Mouse (Mus musculus) CD4-positive, CD25-positive, alpha-beta regulatory T cell, adult 4 months (primary cell): ENCODE data around the gene Npl. TPM values are rescaled to one million over a fixed set of nuclear protein-coding genes. Genes with fewer than 3 reads are reported as not detected.
"Not testable (repeated sequence)": the region's sequence is repeated elsewhere in the genome, so short reads cannot be mapped to it uniquely, and the experiment has no call there.

ENCODE experiments used
- ATAC-seq: one replicate; pipeline ENCODE4 v1.8.0; 2017
- polyA plus RNA-seq, 2 experiments: library from polyadenylated mRNA; unstranded; fragments of 100-300 nt; shearing (Covaris generic); gene quantifications; one replicate each; pipeline ENCODE4 v1.2.1; 2017

The Npl gene
- polyA plus RNA-seq, 2 experiments from 2014 or later: not detected

DNA sequence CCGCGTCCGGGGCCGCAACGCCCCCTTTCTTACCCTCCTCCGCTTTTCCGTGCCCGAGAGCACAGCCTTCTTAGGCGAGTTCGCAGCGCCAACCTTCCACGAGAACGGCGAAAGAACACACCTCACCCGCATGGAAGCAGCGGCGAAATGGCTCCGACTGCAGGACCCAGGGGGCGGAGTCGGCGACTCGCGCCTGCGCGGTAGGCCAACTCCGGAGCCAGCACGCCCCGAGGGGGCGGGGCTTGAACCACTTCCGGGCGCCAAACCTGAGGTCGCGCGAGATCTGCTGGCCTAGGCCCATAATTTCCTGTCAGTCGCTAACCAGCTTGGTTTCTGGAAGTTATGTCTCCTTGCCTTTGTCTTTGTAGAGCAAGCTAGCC, 62.4 kb downstream of the Npl start, which contains the start of gene Dhx9:
Gene Dhx9, minus strand, starts transcription at position 161 of the 380 bp plus-strand sequence.
- peak; percentile 79 for ATAC-seq

DNA sequence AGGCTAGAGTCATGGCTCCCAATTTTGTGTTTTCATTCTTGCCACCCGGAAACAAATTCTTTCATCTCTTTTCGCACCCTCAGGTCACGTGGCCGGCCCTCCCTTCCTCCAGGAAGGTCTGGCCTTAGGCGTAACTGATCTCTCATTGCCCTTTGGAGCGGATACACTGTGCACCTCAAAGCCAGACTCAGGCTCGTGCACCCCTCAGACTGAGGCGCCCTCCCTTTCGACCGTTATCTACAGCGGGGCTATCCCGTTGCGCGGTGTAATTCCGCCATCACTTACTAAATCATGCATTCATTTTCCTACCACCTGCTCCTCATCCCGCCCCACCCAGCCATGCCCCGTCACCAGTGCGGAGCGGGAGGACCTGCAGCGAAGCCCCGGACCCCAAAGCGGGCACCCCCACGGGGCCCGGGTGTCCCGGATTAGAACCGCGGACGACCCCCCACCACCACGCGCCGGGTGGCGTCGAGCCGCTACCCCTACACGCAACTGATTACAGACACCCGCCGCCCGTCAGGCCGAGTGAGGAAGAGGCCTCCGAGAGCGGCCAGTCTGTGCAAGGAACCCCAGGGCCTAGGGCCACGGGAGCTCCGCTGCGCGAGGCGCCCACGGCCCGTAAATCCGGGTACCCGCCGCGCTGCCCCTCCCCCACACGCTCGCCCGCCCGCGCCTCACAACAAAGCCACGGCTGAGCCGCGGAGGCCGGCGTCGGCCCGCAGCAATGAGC, 62.9 kb downstream of the Npl start:
- peak; percentile 69 for ATAC-seq

DNA sequence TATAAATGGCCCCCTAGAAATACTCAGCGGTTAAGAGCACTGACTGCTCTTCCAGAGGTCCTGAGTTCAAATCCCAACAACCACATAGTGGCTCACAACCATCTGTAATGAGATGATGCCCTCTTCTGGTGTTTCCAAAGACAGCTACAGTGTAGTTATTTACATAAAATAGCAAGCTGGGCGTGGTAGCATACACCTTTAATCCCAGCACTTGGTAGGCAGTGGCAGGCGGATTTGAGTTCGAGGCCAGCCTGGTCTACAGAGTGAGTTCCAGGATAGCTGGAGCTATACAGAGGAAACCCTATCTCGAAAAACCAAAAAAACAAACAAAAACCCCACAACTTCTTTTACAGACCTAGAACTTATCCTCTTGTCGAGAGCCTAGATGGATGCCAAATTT, 63.7 kb downstream of the Npl start:
- ATAC-seq: not testable (repeated sequence)

DNA sequence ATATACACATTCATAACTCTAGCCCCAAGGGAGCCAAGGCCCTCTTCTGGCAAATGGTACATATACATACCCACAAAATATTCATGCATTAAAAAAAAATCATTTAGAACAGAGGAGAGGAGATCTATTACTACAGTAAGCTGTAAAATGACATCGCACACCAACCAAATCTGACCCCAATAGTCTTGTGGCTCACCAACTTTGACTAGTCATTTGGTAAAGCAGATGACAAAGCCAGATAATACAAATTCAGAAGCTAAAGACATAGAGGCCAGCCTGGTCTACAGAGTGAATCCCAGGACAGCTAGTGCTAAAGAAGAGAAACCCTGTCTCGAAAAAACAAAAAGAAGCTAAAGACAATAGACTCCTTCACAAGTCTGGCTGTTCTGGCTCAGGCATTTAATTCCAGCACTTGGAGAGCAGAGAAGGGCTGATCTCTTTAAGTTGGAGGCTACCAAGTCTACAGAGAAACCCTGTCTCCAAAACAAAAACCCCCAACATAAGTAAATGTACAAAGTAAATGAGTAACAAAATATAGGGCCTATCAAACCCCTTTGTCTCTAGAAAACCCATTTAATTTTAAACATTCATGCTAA, 64.5 kb downstream of the Npl start:
- no peak for ATAC-seq

DNA sequence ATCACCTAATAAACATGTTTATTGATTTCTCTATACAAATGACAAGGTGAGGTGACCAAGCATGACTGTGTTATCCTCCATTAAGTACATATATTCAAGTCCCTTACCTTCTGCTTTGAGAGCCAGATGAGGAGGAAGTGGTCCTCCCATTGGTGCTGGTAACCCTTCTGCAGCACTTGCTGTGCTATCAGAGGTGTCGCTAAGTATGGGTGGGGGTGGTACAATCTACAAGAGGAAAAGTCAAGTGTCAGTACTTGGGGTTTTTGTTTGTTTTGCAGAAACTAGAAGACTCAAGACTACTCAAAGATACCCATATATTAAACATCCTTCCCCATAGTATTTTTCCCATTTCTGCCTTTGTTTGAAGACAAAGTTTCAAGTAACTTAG, 68.8 kb downstream of the Npl start:
- no peak for ATAC-seq

DNA sequence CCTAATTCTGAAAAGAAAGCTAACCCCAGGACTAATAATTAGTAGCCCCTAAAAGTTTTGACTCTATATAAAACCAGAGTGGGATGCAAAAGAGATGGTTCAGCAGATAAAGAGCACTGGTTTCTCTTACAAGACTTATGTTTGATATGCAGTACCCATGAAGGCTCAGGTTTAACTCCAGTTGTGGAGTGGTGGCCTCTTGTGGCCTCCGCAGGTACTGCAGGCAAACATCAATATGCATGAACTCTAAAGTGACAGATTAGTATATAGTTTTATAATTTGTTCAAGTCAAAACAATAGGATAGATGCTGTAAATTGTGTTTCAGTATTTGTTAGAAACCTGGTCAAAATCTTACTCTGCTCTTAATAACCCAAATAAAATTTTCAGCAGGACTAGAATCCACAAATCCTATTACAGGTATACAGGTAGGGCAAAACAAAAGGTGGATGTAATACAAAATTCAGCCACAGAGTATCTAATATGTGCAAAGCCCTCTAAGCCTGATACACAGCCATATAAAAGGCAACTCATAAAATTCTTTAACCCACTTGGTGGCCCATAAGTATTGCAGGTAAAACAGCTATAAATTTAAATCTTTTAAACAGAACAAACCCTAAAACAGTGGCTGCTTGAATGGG, 69.3 kb downstream of the Npl start:
- ATAC-seq: peak; percentile 80

DNA sequence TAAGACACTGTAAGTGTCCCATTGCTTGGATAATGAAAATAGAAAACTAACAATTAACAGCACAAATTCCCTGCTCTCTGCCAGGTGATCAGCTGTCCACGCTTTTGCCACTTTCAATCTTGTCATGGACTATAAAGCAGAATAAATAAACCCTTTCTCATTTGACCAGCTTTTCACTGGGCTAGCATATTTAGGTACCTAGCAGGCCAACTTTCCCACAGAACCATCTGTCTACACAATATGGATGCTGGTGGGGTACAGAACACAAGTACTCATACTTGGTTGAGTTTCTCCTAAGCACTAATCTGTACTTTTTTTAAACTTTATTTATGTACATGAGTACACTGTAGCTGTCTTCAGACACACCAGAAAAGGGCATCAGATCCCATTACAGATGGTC, 70.5 kb downstream of the Npl start:
- ATAC-seq: no peak

DNA sequence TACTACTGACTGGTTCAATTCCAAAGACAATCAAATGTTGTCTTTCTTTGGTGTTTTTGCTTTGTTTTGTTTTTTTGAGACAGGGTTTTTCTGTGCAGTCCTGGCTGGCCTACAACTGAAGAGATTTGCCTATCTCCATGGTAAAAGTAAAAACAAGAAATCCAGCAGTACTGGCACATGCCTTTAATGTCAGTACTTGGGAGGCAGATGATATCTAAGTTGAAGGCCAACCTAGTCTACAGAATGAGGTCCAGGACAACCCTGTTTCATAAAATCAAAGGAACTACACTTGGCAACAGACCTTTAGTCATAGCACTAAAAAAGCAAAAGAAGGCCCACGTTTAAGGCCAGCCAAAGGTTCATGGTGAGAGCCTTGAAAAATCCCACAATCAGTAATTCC, 88.0 kb downstream of the Npl start:
- ATAC-seq: no peak

DNA sequence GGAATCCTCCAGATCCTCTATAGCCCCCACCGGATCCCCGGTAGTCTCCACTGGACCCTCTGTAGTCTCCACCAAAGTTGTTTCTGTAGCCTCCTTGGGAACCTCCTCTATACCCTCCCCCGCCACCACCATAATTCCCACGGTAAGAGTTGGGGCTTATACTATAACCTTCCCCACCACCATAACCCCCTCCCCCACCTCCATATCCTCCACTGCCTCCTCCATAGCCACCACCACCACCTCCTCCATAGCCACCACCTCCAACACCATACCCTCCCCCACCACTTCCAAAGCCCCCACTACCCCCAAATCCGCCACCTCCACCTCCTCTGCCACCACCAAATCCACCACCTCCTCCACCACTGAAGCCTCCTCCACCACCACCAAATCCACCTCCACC, 93.7 kb downstream of the Npl start:
- no peak for ATAC-seq

DNA sequence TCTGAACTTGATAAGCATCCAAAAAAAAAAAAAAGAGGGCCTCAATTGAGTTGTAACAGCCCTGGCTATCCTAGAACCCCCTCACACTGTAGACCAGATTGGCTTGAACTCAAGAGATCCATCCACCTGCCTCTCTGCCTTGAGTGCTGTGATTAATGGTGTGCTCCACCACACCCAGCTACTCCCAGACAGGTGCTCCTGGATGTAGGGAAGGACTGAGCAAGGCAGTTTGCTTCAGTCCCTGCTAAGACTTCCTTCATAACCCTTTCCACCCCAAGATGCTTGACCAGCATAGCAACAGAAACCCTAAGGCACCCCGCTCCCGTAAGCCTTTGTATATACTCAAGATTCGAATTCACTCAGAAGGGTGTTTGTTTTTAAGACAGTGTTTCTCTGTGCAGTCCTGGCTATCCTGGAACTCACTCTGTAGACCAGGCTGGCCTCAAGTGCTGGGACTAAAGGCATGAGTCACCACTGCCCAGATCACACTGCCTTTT, 96.7 kb downstream of the Npl start:
- ATAC-seq: no peak

Other genes starting within 250 kb of the Npl start
- gene Lamc1, start 217.3 kb downstream of the Npl start, polyA plus RNA-seq: 10 to 100 TPM; 11.6 to 12.5 TPM
- under 1 TPM; 0.26 to 0.47 TPM for gene Shcbp1l, start 124.9 kb downstream of the Npl start, polyA plus RNA-seq
- gene Dhx9, start 62.4 kb downstream of the Npl start, polyA plus RNA-seq: 10 to 100 TPM; 28.0 to 35.3 TPM
- under 1 TPM in 1 of 2 experiments, not detected in 1; 0.22 TPM for gene Rgs8, start 103.0 kb upstream of the Npl start, polyA plus RNA-seq
- gene Rgs16, start 190.3 kb upstream of the Npl start, polyA plus RNA-seq: 10 to 100 TPM; 10.9 to 46.2 TPM
- gene Rnasel, start 199.4 kb upstream of the Npl start, polyA plus RNA-seq: 10 to 100 TPM; 53.0 to 58.5 TPM